Mouse (Mus musculus) lung, postnatal 25 days (tissue): Measurements from ENCODE around the gene Tas2r144.

ENCODE experiments used
- DNase-seq: peaks from one replicate; pipeline ENCODE4 v3.0.0; 2022; ENCODE audit warnings: low spot score

Tas2r144 gene

GRCm38 (mm10) chr6:42215028-42215427 is at the start of gene Tas2r144:
Tas2r144 (plus strand) TSS chr6:42215328.
- DNase-seq: no peak

GRCm38 (mm10) chr6:42182462-42182861 is 32.7 kb upstream of the Tas2r144 start:
- no peak for DNase-seq

GRCm38 (mm10) chr6:42186230-42186629 is 28.9 kb upstream of the Tas2r144 start:
- no peak for DNase-seq

- DNase-seq: no peak
These were observed 17.4 kb upstream of the Tas2r144 start for GRCm38 (mm10) chr6:42197710-42198109.

GRCm38 (mm10) chr6:42199498-42199897 is 15.6 kb upstream of the Tas2r144 start:
- DNase-seq: no peak

- DNase-seq: no peak
These were observed 7.2 kb downstream of the Tas2r144 start for GRCm38 (mm10) chr6:42222286-42222685.

GRCm38 (mm10) chr6:42225046-42225445 is 9.9 kb downstream of the Tas2r144 start:
- DNase-seq: no peak

- DNase-seq: peak; percentile 60
These were observed 12.3 kb downstream of the Tas2r144 start for GRCm38 (mm10) chr6:42227240-42228101.

GRCm38 (mm10) chr6:42229610-42230009 is 14.5 kb downstream of the Tas2r144 start:
- DNase-seq: no peak

GRCm38 (mm10) chr6:42231191-42231590 is 16.1 kb downstream of the Tas2r144 start:
- no peak for DNase-seq

GRCm38 (mm10) chr6:42237276-42237805 is 22.2 kb downstream of the Tas2r144 start:
- no peak for DNase-seq

GRCm38 (mm10) chr6:42241311-42242045 is 26.4 kb downstream of the Tas2r144 start:
- DNase-seq: peak; percentile 61

- peak; percentile 93 for DNase-seq
These were observed 30.7 kb downstream of the Tas2r144 start, which contains the start of gene Gstk1 for GRCm38 (mm10) chr6:42245711-42246353. Gstk1 (plus strand) TSS chr6:42245935.

GRCm38 (mm10) chr6:42247173-42247572 is 32.0 kb downstream of the Tas2r144 start:
- DNase-seq: peak; percentile 32

- no peak for DNase-seq
These were observed 32.9 kb downstream of the Tas2r144 start for GRCm38 (mm10) chr6:42247981-42248380.

- no peak for DNase-seq
These were observed 36.7 kb downstream of the Tas2r144 start for GRCm38 (mm10) chr6:42251791-42252190.

- DNase-seq: no peak
These were observed 38.0 kb downstream of the Tas2r144 start for GRCm38 (mm10) chr6:42253103-42253502.

GRCm38 (mm10) chr6:42257303-42257863 is 42.3 kb downstream of the Tas2r144 start:
- peak; percentile 76 for DNase-seq

- DNase-seq: peak; percentile 69
These were observed 45.3 kb downstream of the Tas2r144 start for GRCm38 (mm10) chr6:42260430-42260829.

- peak; percentile 82 for DNase-seq
These were observed 46.5 kb downstream of the Tas2r144 start, which contains the start of gene Tmem139 for GRCm38 (mm10) chr6:42261524-42262170. Tmem139 (plus strand) TSS chr6:42261970.

GRCm38 (mm10) chr6:42264626-42265312 is 49.6 kb downstream of the Tas2r144 start, which contains the start of gene Casp2:
Casp2 (plus strand) TSS chr6:42264985.
- DNase-seq: peak; percentile 99
